Mouse (Mus musculus) brain, embryonic 14.5 days (tissue): ENCODE data around the gene Pcbp2.

Source experiments
- CTCF ChIP-seq: fragments of 200-500 bp; IDR thresholded peaks from 2 replicates; pipeline ENCODE4 v1.5.1; 2012; ENCODE audit warnings: inconsistent platforms, mild to moderate bottlenecking, moderate library complexity, borderline replicate concordance; ENCODE audit not compliant: insufficient read depth, insufficient read length; ENCODE audit errors: extremely low read depth
- POLR2A ChIP-seq: fragments of 200-500 bp; IDR thresholded peaks from 2 replicates; pipeline ENCODE4 v1.6.1; 2012; ENCODE audit warnings: mild to moderate bottlenecking, inconsistent platforms, borderline replicate concordance; ENCODE audit not compliant: poor library complexity, insufficient read depth, insufficient read length, severe bottlenecking; ENCODE audit errors: extremely low read depth

DNA sequence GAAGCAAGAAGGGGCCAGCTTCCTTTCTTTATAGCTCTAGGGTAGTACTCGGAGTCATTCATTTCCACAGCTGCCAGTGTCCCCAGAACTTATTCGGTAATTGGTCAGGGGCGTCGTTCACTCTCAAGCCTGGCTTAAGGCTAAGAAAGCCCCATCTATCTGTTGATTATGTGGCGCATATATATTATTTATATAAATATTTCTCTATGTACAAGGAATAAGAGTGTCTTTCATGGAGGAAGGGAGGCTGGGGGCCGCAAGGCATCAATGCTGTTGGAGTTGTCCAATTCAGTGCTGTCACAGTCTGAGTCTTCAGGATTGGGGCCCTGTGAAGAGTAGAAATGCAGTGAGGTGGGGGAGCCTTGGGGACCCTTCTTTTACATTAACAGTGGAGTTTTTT, 29.5 kb downstream of the Pcbp2 start:
- no peak for TF ChIP-seq CTCF
- TF ChIP-seq POLR2A: no peak
